Mouse (Mus musculus) lung, embryonic 16.5 days (tissue): ENCODE measurements around the gene Wdr25. TPM values are rescaled to one million over a fixed set of nuclear protein-coding genes. Genes with fewer than 3 reads are reported as not detected.

Experiments used
- ATAC-seq: fragments of 200-750 bp; cut with Nextera tagmentation; 2 replicates; pipeline ENCODE4 v1.8.0; 2017; ENCODE audit warnings: low read depth, mild to moderate bottlenecking, moderate library complexity
- H3K27ac ChIP-seq: fragments of 300-500 bp; sonication (generic); 2 replicates; pipeline ENCODE4 v1.5.1; 2014; ENCODE audit warnings: mild to moderate bottlenecking, control low read depth, low read length
- H3K27me3 ChIP-seq: fragments of 300-500 bp; sonication (generic); 2 replicates; pipeline ENCODE4 v1.6.1; 2014; ENCODE audit warnings: low read depth, low read length, mixed read lengths; ENCODE audit not compliant: control insufficient read depth, insufficient read depth
- H3K36me3 ChIP-seq: fragments of 300-500 bp; sonication (generic); 2 replicates; pipeline ENCODE4 v1.6.1; 2014; ENCODE audit warnings: low read length; ENCODE audit not compliant: control insufficient read depth, insufficient read depth
- H3K4me1 ChIP-seq: fragments of 300-500 bp; sonication (generic); replicated peaks from 2 replicates; pipeline ENCODE4 v1.6.1; 2014; ENCODE audit warnings: low read length, mixed read lengths; ENCODE audit not compliant: control insufficient read depth, insufficient read depth
- H3K4me2 ChIP-seq: fragments of 300-500 bp; sonication (generic); 2 replicates; pipeline ENCODE4 v1.6.1; 2014; ENCODE audit warnings: low read depth, low read length, control low read depth
- H3K4me3 ChIP-seq: fragments of 300-500 bp; sonication (generic); 2 replicates; pipeline ENCODE4 v1.5.1; 2014; ENCODE audit warnings: mild to moderate bottlenecking, low read length, control low read depth
- H3K9ac ChIP-seq: fragments of 300-500 bp; sonication (generic); 2 replicates; pipeline ENCODE4 v1.6.1; 2014; ENCODE audit warnings: low read length, control low read depth
- H3K9me3 ChIP-seq: fragments of 300-500 bp; sonication (generic); 2 replicates; pipeline ENCODE4 v1.6.1; 2016; ENCODE audit warnings: low read length; ENCODE audit not compliant: control insufficient read depth
- WGBS: fragments of 180-500 bp; shearing (Covaris S2); extraction: QIAGEN DNeasy Blood & Tissue Kit; methylation state at CpG from one replicate; pipeline ENCODE4 v1.1.7; 2014; 5-methylcytosine and 5-hydroxymethylcytosine counted together
- polyA plus RNA-seq: library from polyadenylated mRNA; unstranded; fragments of >200 nt; fragmentation: Nextera tagmentation; extraction: Ambion mirVana; gene quantifications from 2 replicates; pipeline ENCODE4 v1.2.1, GENCODE M21; 2015

Wdr25 gene
- polyA plus RNA-seq, 1 experiment from 2014 or later = 10.9 TPM

DNA sequence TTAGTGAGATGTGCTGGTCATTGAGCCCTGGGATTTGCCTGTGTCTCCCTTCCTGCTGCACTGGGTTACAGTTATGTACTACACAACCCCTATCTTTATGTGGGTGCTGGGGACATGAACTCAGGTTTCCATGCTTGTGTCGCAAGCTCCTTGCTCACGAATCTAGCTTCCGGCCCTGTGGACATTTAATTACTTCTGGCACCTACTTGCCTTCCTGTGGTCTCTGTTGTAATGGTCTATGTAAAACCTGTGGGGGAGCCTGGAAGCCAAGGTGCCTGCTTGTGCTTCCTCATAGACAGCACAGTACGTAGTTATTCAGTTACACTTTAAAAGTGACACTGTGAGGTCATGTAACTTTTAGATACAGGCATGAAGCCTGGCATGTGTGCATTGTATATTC is 44.1 kb downstream of the Wdr25 start:
- Histone ChIP-seq H3K27ac (no peak overlapping the region), H3K4me1 (no peaks in the 10 kb centered on the region), H3K9ac (no peak overlapping the region), H3K36me3 (no peaks in the 10 kb centered on the region), H3K9me3 (no peaks in the 10 kb centered on the region), H3K4me3 (no peak overlapping the region), H3K4me2 (no peak overlapping the region), H3K27me3 (no peaks in the 10 kb centered on the region)
- 74% methylated on average over 4 of the region's 4 CpGs for WGBS
- ATAC-seq = no peak

DNA sequence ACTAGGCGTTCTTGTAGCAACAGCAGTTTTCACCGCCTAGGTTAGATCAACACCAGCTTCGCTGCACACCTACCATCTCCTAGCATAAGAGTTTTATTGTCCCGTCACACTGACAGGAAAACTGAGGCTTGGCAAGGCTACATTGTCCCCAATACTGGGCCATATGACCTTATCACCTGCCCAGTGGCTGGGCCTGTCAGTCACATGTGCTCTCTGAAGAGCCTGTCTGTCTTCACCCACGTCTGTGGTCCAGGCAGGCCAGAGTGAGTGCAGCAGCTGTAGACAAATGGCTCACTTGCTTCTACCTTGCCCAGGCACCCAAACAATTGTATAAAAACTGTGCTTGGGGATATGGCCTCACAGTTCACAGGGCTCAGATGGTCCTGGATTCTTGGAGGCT is 45.4 kb downstream of the Wdr25 start:
- H3K9ac ChIP-seq = no peak overlapping the region
- H3K4me1 ChIP-seq = no peaks in the 10 kb centered on the region
- 81% methylated on average over 5 of the region's 5 CpGs for WGBS
- H3K27ac ChIP-seq = no peak overlapping the region
- H3K27me3 ChIP-seq = no peaks in the 10 kb centered on the region
- H3K4me3 ChIP-seq = no peak overlapping the region
- H3K9me3 ChIP-seq = no peaks in the 10 kb centered on the region
- no peaks in the 10 kb centered on the region for H3K36me3 ChIP-seq
- no peak for ATAC-seq
- H3K4me2 ChIP-seq = no peak overlapping the region

DNA sequence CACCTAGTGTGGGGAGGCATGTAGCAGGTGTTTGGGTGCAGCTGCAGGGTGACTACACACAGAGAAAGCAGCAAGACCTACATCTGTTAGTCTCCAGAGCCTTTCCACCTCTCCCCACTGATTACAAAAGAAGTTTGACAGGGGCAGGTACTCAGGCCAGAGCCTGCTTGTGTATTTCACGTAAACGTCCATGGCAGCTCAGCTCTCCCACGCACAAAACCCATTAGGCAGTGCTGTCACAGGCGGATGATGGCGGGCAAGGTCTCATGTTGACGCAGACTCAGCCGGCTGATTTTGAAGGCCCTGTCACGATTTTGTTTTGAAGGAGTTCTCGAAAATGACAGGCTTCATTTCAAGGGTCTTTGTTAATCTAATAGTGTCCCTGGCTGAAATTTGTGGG is 45.9 kb downstream of the Wdr25 start:
- Histone ChIP-seq H3K27ac (no peak overlapping the region), H3K27me3 (no peaks in the 10 kb centered on the region), H3K9ac (no peak overlapping the region), H3K4me1 (no peaks in the 10 kb centered on the region), H3K4me3 (no peak overlapping the region), H3K36me3 (no peaks in the 10 kb centered on the region), H3K4me2 (no peak overlapping the region), H3K9me3 (no peaks in the 10 kb centered on the region)
- WGBS = 68% methylated on average over 9 of the region's 9 CpGs
- no peak for ATAC-seq

DNA sequence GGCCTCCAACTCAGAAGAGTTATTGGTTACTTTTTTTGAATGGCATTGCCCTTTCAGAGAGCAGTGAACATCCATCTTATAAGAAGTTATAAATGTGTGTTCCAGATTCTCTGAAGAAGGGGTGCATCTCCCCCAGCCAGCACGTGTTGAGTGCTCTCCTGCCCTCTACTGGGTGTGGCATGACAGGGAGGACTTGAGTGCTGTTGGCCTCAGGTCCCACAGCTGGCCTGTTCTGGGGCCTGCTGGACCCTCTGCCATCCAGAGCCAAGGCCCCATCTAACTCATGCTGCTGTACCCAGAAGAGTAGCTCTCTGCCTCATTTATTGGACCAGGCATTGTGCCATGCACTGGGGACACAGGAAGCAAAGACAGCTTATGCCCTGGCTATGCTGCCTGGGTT is 46.8 kb downstream of the Wdr25 start:
- Histone ChIP-seq H3K36me3 (no peaks in the 10 kb centered on the region), H3K27me3 (no peaks in the 10 kb centered on the region), H3K9ac (no peak overlapping the region), H3K4me2 (no peak overlapping the region), H3K4me1 (no peaks in the 10 kb centered on the region), H3K9me3 (no peaks in the 10 kb centered on the region), H3K4me3 (no peak overlapping the region), H3K27ac (no peak overlapping the region)
- WGBS = 42% methylated on average over 1 of the region's 1 CpGs
- no peak for ATAC-seq

DNA sequence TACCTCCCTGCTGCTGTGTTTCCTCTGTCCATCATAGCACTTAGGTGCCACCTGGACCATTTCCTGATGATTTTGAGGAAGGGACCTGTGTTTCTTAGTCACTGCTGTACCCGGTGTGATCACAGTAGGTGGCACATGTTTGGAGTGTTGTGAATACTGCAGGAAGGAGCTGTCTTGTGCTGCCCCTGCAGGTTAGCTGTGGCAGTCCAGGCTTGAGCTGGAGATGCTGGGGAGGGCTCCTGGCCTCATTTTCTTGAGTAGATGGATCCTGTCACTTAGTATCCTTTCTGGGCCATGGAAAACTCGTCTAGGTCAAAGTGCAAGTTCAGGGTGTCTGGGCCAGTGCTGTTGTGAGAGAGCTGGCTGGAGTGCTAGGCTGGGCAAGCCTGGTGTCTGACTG is 47.9 kb downstream of the Wdr25 start:
- no peaks in the 10 kb centered on the region for H3K4me1 ChIP-seq
- no peak for ATAC-seq
- H3K27me3 ChIP-seq = no peaks in the 10 kb centered on the region
- no peak overlapping the region for H3K4me2 ChIP-seq
- no peak overlapping the region for H3K9ac ChIP-seq
- H3K4me3 ChIP-seq = no peak overlapping the region
- no peaks in the 10 kb centered on the region for H3K36me3 ChIP-seq
- H3K27ac ChIP-seq = no peak overlapping the region
- H3K9me3 ChIP-seq = no peaks in the 10 kb centered on the region
- WGBS = 52% methylated on average over 2 of the region's 2 CpGs

DNA sequence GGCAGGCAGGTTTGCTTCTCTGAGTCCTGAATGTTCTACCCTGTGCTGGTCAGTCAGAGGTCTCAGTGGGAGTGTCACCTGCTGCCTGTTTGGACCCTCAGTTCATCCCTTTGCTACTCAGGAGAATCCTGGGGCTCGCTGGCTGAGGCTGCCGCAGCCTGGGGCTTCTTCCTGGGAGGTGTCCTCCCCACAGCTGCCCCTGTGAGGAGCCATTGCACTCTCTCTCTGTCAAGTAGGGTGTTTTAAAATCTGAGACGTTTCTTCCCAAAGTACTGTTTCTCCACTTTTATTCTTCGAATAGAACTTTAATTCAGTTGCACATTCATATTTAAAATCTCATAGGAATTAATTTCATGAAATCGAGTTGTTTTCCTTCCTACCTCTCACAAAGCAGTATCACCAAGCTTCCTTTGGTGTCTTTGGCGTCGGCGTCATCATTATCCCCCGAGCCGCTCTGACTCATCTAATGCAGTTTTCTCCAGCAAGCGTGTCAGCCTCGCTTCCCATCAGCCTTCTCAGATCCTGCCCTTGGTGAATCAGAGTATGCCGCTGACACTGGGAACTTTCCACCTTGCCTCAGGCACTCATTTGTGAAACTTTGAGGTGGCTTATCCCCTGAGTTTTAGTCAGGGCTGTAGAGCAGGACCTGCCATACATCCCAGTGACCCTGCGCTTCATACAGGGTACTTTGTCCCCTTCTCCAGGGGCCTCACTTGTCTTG is 48.9 kb downstream of the Wdr25 start:
- H3K36me3 ChIP-seq = no peaks in the 10 kb centered on the region
- no peaks in the 10 kb centered on the region for H3K4me1 ChIP-seq
- no peaks in the 10 kb centered on the region for H3K9me3 ChIP-seq
- ATAC-seq = no peak
- H3K27me3 ChIP-seq = no peaks in the 10 kb centered on the region
- H3K4me2 ChIP-seq = no peak overlapping the region
- 81% methylated on average over 14 of the region's 14 CpGs for WGBS
- H3K9ac ChIP-seq = no peak overlapping the region
- no peak overlapping the region for H3K4me3 ChIP-seq
- H3K27ac ChIP-seq = no peak overlapping the region

DNA sequence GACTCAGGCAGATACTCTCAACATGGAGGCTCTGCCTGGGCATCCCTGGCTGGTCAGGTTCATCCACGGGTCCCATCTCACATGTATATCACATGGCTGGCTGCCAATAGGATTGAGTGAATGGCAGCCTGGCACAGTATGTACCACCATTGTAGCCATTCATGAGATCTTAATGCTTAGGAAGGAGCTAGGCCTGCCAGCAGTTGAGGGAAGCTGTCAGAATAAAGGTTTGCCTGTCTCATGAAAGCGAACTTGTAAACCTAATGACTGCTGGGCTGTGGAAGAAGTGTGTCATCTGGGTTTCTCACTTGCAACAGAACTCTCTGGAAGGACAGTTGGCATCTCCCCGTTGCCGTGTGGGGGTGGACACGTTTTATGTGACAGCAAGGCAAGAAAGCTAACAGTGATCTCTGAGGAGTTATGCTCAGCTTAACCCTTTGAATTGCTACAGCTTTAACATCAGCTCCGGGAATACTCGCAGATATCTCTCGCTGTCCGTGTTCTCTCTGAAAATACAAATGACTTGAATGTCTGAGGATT is 59.6 kb downstream of the Wdr25 start:
- ATAC-seq = no peak
- 64% methylated on average over 9 of the region's 9 CpGs for WGBS
- Histone ChIP-seq H3K9ac (no peak overlapping the region), H3K4me1 (no peaks in the 10 kb centered on the region), H3K27me3 (no peaks in the 10 kb centered on the region), H3K36me3 (no peaks in the 10 kb centered on the region), H3K4me2 (no peak overlapping the region), H3K4me3 (no peak overlapping the region), H3K9me3 (no peaks in the 10 kb centered on the region), H3K27ac (no peak overlapping the region)

- 29% methylated on average over 6 of the region's 6 CpGs for WGBS
- H3K27ac ChIP-seq = no peak overlapping the region
- peaks cover 1% of the 10 kb centered on the region; the same call in 1 of the 2 replicates for H3K4me1 ChIP-seq
- H3K4me2 ChIP-seq = no peak overlapping the region
- no peaks in the 10 kb centered on the region for H3K27me3 ChIP-seq
- no peaks in the 10 kb centered on the region for H3K9me3 ChIP-seq
- H3K4me3 ChIP-seq = no peak overlapping the region
- H3K9ac ChIP-seq = no peak overlapping the region
- no peak for ATAC-seq
- H3K36me3 ChIP-seq = no peaks in the 10 kb centered on the region
Observed at GRCm38 (mm10) chr12:108953838-108954237, 60.4 kb downstream of the Wdr25 start.

- Histone ChIP-seq H3K36me3 (no peaks in the 10 kb centered on the region), H3K9me3 (no peaks in the 10 kb centered on the region), H3K4me2 (no peak overlapping the region), H3K9ac (no peak overlapping the region), H3K27ac (no peak overlapping the region), H3K4me1 (peaks cover 6% of the 10 kb centered on the region; the same call in 1 of the 2 replicates), H3K4me3 (no peak overlapping the region), H3K27me3 (no peaks in the 10 kb centered on the region)
- WGBS = 54% methylated on average over 2 of the region's 2 CpGs
- no peak for ATAC-seq
Observed at GRCm38 (mm10) chr12:108954456-108954855, 61.0 kb downstream of the Wdr25 start.
